Mouse (Mus musculus): Measurements from ENCODE around the gene Prkcq.

DNA sequence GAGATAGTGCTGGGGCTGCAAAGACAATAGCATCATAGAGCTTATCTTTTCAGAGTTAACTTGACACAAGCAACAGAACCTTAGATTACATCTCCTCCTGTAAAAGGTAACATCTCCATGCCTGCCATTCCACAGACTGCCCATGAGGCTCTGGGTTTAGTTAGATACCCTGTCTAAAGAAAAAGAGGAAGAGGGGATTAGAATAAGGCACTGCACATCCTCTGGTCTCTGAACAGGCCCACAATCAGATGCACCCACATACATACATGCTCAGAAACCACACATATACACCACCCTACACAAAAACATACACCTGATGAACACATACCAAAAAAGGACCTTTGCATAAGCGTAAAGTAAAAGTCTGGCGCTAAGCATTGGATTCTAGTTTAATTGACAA is 47.4 kb downstream of the Prkcq start:
- TF ChIP-seq GATA1 (IDR thresholded peaks at IDR 0.05; ENCODE audit: borderline replicate concordance, low read length) (no peak), FLI1 (IDR thresholded peaks at IDR 0.05; ENCODE audit: low read length) (no peak)

Measured in megakaryocyte, embryonic 14.5 days (primary cell).